Mouse (Mus musculus): Measurements from ENCODE around the gene Klkb1.

DNA sequence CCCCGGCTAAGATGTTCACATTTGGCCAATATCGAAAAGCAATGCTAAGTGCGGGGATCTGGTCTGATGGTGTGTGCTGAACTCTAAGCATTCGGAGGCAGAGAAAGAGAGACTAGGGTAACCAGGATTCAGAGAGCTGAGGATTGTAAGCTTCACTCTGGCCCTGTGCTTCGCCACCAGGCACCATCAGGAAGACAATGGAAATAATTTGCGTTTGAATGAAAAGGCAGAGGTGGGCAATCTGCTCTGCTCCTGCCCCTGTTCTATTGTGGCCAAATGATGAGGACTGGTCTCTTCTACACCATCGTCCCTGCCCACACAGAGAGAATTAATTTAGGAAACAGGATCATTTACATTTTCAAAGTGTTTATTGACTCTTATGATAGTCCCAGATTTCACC, 48.4 kb downstream of the Klkb1 start:
- no peak for TF ChIP-seq POLR2A (IDR thresholded peaks at IDR 0.05; ENCODE audit: borderline replicate concordance, insufficient read depth, low read length)
- no peak for TF ChIP-seq CTCF (IDR thresholded peaks at IDR 0.05; ENCODE audit: borderline replicate concordance, insufficient read depth, low read depth, low read length)

Data from cerebellum, adult 2 months (tissue).